Mouse (Mus musculus) ES-Bruce4 (cell line): ENCODE measurements at regions not wholly inside any gene's neighbourhood (a gene's known extent, or its start where the extent isn't known, plus 50 kb on each side); places are given as distances from the start of the nearest gene placed in this dataset.
"Not testable (repeated sequence)": the region's sequence is repeated elsewhere in the genome, so short reads cannot be mapped to it uniquely, and the experiment has no call there.

ENCODE experiments used
- H3K27ac ChIP-seq: 2 replicates; pipeline ENCODE4 v1.5.1; 2012; ENCODE audit warnings: low read length, inconsistent platforms; ENCODE audit not compliant: insufficient read depth
- H3K27me3 ChIP-seq: 2 replicates; pipeline ENCODE4 v1.6.1; 2012; ENCODE audit warnings: mild to moderate bottlenecking, low read length, inconsistent platforms; ENCODE audit not compliant: control insufficient read depth, poor library complexity, insufficient read depth, severe bottlenecking
- H3K36me3 ChIP-seq: 2 replicates; pipeline ENCODE4 v1.6.1; 2012; ENCODE audit warnings: inconsistent platforms, mild to moderate bottlenecking, low read length, moderate library complexity; ENCODE audit not compliant: control insufficient read depth, poor library complexity, insufficient read depth, severe bottlenecking
- H3K4me1 ChIP-seq: one replicate; pipeline ENCODE4 v1.8.1; 2011; ENCODE audit warnings: low read length; ENCODE audit not compliant: control insufficient read depth, insufficient read depth
- H3K4me3 ChIP-seq: 2 replicates; pipeline ENCODE4 v1.5.1; 2011; ENCODE audit warnings: low read depth, mild to moderate bottlenecking, low read length
- H3K9ac ChIP-seq: 2 replicates; pipeline ENCODE4 v1.6.1; 2012; ENCODE audit warnings: low read depth, mild to moderate bottlenecking, inconsistent platforms; ENCODE audit not compliant: poor library complexity, severe bottlenecking
- H3K9me3 ChIP-seq: replicated peaks from 2 replicates; pipeline ENCODE4 v1.6.1; 2012; ENCODE audit warnings: mild to moderate bottlenecking, low read length, inconsistent platforms; ENCODE audit not compliant: control insufficient read depth, poor library complexity, insufficient read depth, severe bottlenecking
- CTCF ChIP-seq: IDR thresholded peaks from one replicate; pipeline ENCODE4 v1.8.1; 2011; ENCODE audit warnings: low read depth, low read length
- EP300 ChIP-seq: IDR thresholded peaks from 2 replicates; pipeline ENCODE4 v1.6.1; 2011; ENCODE audit warnings: low read depth, low read length; ENCODE audit not compliant: insufficient read depth
- POLR2A ChIP-seq: IDR thresholded peaks from one replicate; pipeline ENCODE4 v1.8.1; 2011; ENCODE audit warnings: low read length; ENCODE audit not compliant: insufficient read depth

- Histone ChIP-seq H3K27ac (no peak overlapping the region), H3K9ac (no peak overlapping the region), H3K9me3 (no peaks in the 10 kb centered on the region), H3K36me3 (no peaks in the 10 kb centered on the region), H3K27me3 (no peaks in the 10 kb centered on the region), H3K4me3 (no peak overlapping the region), H3K4me1 (peaks cover 2% of the 10 kb centered on the region)
- TF ChIP-seq POLR2A: no peak
Measured at GRCm38 (mm10) chr5:129363189-129363588, 137.8 kb upstream of the Sfswap start.

- H3K27ac ChIP-seq: no peak overlapping the region
- TF ChIP-seq EP300: no peak
- no peak for TF ChIP-seq CTCF
- no peak for TF ChIP-seq POLR2A
- no peaks in the 10 kb centered on the region for H3K36me3 ChIP-seq
- H3K9me3 ChIP-seq: no peaks in the 10 kb centered on the region
- H3K4me3 ChIP-seq: no peak overlapping the region
- no peaks in the 10 kb centered on the region for H3K27me3 ChIP-seq
- no peak overlapping the region for H3K9ac ChIP-seq
- no peaks in the 10 kb centered on the region for H3K4me1 ChIP-seq
Measured at GRCm38 (mm10) chr5:129365026-129365425, 136.0 kb upstream of the Sfswap start.

- Histone ChIP-seq H3K4me3 (no peak overlapping the region), H3K9me3 (no peaks in the 10 kb centered on the region), H3K4me1 (no peaks in the 10 kb centered on the region), H3K9ac (no peak overlapping the region), H3K27me3 (no peaks in the 10 kb centered on the region), H3K27ac (no peak overlapping the region), H3K36me3 (no peaks in the 10 kb centered on the region)
- TF ChIP-seq CTCF: no peak
- no peak for TF ChIP-seq EP300
- no peak for TF ChIP-seq POLR2A
Measured at GRCm38 (mm10) chr5:129367266-129367665, 133.8 kb upstream of the Sfswap start.

GRCm38 (mm10) chr5:129380861-129381260, 120.2 kb upstream of the Sfswap start:
- Histone ChIP-seq H3K27ac (no peak overlapping the region), H3K4me1 (no peaks in the 10 kb centered on the region), H3K27me3 (no peaks in the 10 kb centered on the region), H3K9ac (no peak overlapping the region), H3K4me3 (no peak overlapping the region), H3K36me3 (no peaks in the 10 kb centered on the region), H3K9me3 (no peaks in the 10 kb centered on the region)
- TF ChIP-seq EP300: no peak
- no peak for TF ChIP-seq CTCF
- TF ChIP-seq POLR2A: no peak

- Histone ChIP-seq H3K36me3 (no peaks in the 10 kb centered on the region), H3K4me3 (no peak overlapping the region), H3K4me1 (no peaks in the 10 kb centered on the region), H3K9ac (no peak overlapping the region), H3K27ac (no peak overlapping the region), H3K9me3 (no peaks in the 10 kb centered on the region), H3K27me3 (no peaks in the 10 kb centered on the region)
- no peak for TF ChIP-seq CTCF
- no peak for TF ChIP-seq POLR2A
- no peak for TF ChIP-seq EP300
Measured at GRCm38 (mm10) chr5:129384976-129385375, 116.0 kb upstream of the Sfswap start.

- H3K9me3 ChIP-seq, H3K27ac ChIP-seq, H3K27me3 ChIP-seq, H3K4me1 ChIP-seq, H3K4me3 ChIP-seq, H3K36me3 ChIP-seq, H3K9ac ChIP-seq: not testable (repeated sequence)
Measured at GRCm38 (mm10) chr5:129385965-129386643, 114.9 kb upstream of the Sfswap start.

- H3K27me3 ChIP-seq, H3K9me3 ChIP-seq, H3K9ac ChIP-seq, H3K36me3 ChIP-seq, H3K27ac ChIP-seq, H3K4me3 ChIP-seq, H3K4me1 ChIP-seq: not testable (repeated sequence)
Measured at GRCm38 (mm10) chr5:129386671-129387070, 114.3 kb upstream of the Sfswap start.
